Mouse (Mus musculus): Measurements from ENCODE around the gene Dcaf5. TPM values are rescaled to one million over a fixed set of nuclear protein-coding genes. Genes with fewer than 3 reads are reported as not detected.
A peak's percentile ranks its signal among the peaks of the same experiment; 100 is the strongest.

Dcaf5 gene
- polyA plus RNA-seq, 1 experiment from 2014 or later, result 8.9 TPM

- DNase-seq (ENCODE audit: low spot score), result no peak
These were observed 95.5 kb downstream of the Dcaf5 start for GRCm38 (mm10) chr12:80340936-80341335.

- no peak for DNase-seq (ENCODE audit: low spot score)
These were observed 102.2 kb downstream of the Dcaf5 start for GRCm38 (mm10) chr12:80334162-80334561.

- DNase-seq (ENCODE audit: low spot score), result peak; percentile 73
These were observed 104.8 kb downstream of the Dcaf5 start for GRCm38 (mm10) chr12:80331634-80332033.

- no peak for DNase-seq (ENCODE audit: low spot score)
These were observed 105.6 kb downstream of the Dcaf5 start for GRCm38 (mm10) chr12:80330819-80331218.

- no peak for DNase-seq (ENCODE audit: low spot score)
These were observed 106.8 kb downstream of the Dcaf5 start for GRCm38 (mm10) chr12:80329641-80330040.

- no peak for DNase-seq (ENCODE audit: low spot score)
These were observed 110.4 kb downstream of the Dcaf5 start for GRCm38 (mm10) chr12:80326047-80326446.

- DNase-seq (ENCODE audit: low spot score), result no peak
These were observed 111.6 kb downstream of the Dcaf5 start for GRCm38 (mm10) chr12:80324785-80325131.

GRCm38 (mm10) chr12:80324051-80324784, 112.2 kb downstream of the Dcaf5 start:
- DNase-seq (ENCODE audit: low spot score), result no peak

- no peak for DNase-seq (ENCODE audit: low spot score)
These were observed 112.9 kb downstream of the Dcaf5 start for GRCm38 (mm10) chr12:80323371-80324050.

GRCm38 (mm10) chr12:80322494-80322893, 113.9 kb downstream of the Dcaf5 start:
- DNase-seq (ENCODE audit: low spot score), result no peak

- DNase-seq (ENCODE audit: low spot score), result no peak
These were observed 117.3 kb downstream of the Dcaf5 start for GRCm38 (mm10) chr12:80319062-80319461.

- DNase-seq (ENCODE audit: low spot score), result no peak
These were observed 121.1 kb downstream of the Dcaf5 start for GRCm38 (mm10) chr12:80315321-80315720.

GRCm38 (mm10) chr12:80311959-80312669, 124.3 kb downstream of the Dcaf5 start:
- no peak for DNase-seq (ENCODE audit: low spot score)

GRCm38 (mm10) chr12:80307556-80307955, 128.8 kb downstream of the Dcaf5 start:
- DNase-seq (ENCODE audit: low spot score), result no peak

- DNase-seq (ENCODE audit: low spot score), result no peak
These were observed 131.9 kb downstream of the Dcaf5 start for GRCm38 (mm10) chr12:80304518-80304917.

- no peak for DNase-seq (ENCODE audit: low spot score)
These were observed 135.5 kb downstream of the Dcaf5 start for GRCm38 (mm10) chr12:80300833-80301456.

GRCm38 (mm10) chr12:80298714-80299113, 137.7 kb downstream of the Dcaf5 start:
- peak; percentile 71 for DNase-seq (ENCODE audit: low spot score)

GRCm38 (mm10) chr12:80291895-80292435, 144.4 kb downstream of the Dcaf5 start:
- no peak for DNase-seq (ENCODE audit: low spot score)

- DNase-seq (ENCODE audit: low spot score), result no peak
These were observed 145.4 kb downstream of the Dcaf5 start for GRCm38 (mm10) chr12:80290964-80291363.

GRCm38 (mm10) chr12:80290483-80290882, 145.9 kb downstream of the Dcaf5 start:
- no peak for DNase-seq (ENCODE audit: low spot score)

GRCm38 (mm10) chr12:80289722-80290121, 146.7 kb downstream of the Dcaf5 start:
- DNase-seq (ENCODE audit: low spot score), result no peak

GRCm38 (mm10) chr12:80285890-80286289, 150.5 kb downstream of the Dcaf5 start:
- DNase-seq (ENCODE audit: low spot score), result no peak
